Mouse (Mus musculus): Measurements from ENCODE around the gene Srgap1. TPM values are rescaled to one million over a fixed set of nuclear protein-coding genes. Genes with fewer than 3 reads are reported as not detected.

The Srgap1 gene
- polyA plus RNA-seq, 1 experiment = 1.6 TPM

DNA sequence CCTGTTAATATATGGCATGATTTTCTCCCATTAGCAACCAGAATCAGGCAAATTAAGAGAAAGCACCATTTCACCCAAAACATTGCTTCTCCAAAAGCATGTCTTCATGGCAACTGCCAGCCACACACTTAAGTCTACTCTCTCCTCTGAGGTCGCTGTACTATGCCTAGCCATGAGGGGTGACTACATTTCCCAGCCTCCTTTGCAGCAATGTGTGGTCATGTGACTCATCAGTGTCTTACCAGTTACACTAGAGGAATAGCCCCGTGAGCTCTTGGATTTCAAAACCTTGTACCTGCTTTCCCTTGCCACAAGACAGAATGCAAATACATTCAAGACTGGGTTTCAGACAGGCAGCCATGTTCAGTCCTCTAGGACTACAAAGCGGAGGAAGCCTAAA, 8.6 kb downstream of the Srgap1 start:
- no peaks in the 10 kb centered on the region for H3K36me3 ChIP-seq (ENCODE audit: control insufficient read depth, insufficient read depth, low read length)
- no peak for TF ChIP-seq CTCF (IDR thresholded peaks at IDR 0.05; ENCODE audit: extremely low read depth, insufficient read length, insufficient replicate concordance, low read depth, low read length)
- no peak for TF ChIP-seq POLR2A (IDR thresholded peaks at IDR 0.05; ENCODE audit: low read depth, low read length)
- 41% methylated on average over 3 of the region's 3 CpGs for whole genome bisulfite sequencing
- no peak overlapping the region for H3K27ac ChIP-seq (ENCODE audit: insufficient read depth, low read depth, low read length)
- H3K4me1 ChIP-seq (ENCODE audit: control insufficient read depth, insufficient read depth, insufficient read length, low read length) = no peaks in the 10 kb centered on the region
- H3K4me3 ChIP-seq (ENCODE audit: low read depth, low read length) = no peak overlapping the region
- no peaks in the 10 kb centered on the region for H3K27me3 ChIP-seq (ENCODE audit: control insufficient read depth, insufficient read depth, low read length)

DNA sequence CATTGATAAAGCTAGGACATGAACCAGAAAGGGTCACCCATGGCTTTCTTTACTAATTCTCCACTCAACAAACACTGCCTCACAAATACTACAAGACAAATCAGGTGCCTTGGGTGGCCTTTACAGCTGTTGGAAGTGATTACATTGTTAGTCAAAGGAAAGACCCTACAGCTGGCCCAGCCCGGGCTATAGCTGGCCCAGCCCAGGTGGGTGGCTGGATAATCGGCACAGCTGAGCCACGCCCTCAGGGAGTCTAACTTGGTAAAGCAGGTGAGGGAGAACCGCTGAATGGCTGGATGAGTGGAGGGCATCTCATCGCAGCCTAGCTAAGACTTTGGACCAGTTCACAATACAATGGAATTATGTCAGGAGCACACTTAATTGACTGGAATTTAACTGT, 13.8 kb downstream of the Srgap1 start:
- Histone ChIP-seq H3K27ac (ENCODE audit: insufficient read depth, low read depth, low read length) (no peak overlapping the region), H3K27me3 (ENCODE audit: control insufficient read depth, insufficient read depth, low read length) (no peaks in the 10 kb centered on the region), H3K4me3 (ENCODE audit: low read depth, low read length) (no peak overlapping the region), H3K36me3 (ENCODE audit: control insufficient read depth, insufficient read depth, low read length) (no peaks in the 10 kb centered on the region), H3K4me1 (ENCODE audit: control insufficient read depth, insufficient read depth, insufficient read length, low read length) (peaks cover 2% of the 10 kb centered on the region; the same call in 1 of the 2 replicates)
- TF ChIP-seq CTCF (IDR thresholded peaks at IDR 0.05; ENCODE audit: extremely low read depth, insufficient read length, insufficient replicate concordance, low read depth, low read length) (no peak), POLR2A (IDR thresholded peaks at IDR 0.05; ENCODE audit: low read depth, low read length) (no peak)
- WGBS = 31% methylated on average over 5 of the region's 5 CpGs

DNA sequence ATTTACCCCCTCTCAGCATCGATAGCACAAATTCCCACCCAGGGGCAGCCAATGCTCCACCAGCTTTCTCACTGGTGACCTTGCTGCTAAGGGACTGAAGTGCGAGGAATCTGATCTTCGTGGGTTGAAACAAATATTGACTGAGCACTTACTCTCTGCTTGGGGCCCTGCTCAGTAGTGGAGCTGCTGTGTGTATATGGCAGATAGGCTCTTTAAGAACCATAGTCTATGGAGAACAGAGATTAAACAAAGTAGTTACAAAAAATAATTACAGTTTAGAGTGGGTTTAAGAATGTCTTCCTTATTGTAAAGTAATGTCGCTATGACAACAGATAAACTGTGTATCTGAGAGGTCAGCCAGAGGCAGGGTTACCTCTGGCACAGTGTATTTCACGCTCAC, 16.7 kb downstream of the Srgap1 start:
- TF ChIP-seq CTCF (IDR thresholded peaks at IDR 0.05; ENCODE audit: extremely low read depth, insufficient read length, insufficient replicate concordance, low read depth, low read length) (no peak), POLR2A (IDR thresholded peaks at IDR 0.05; ENCODE audit: low read depth, low read length) (no peak)
- Histone ChIP-seq H3K36me3 (ENCODE audit: control insufficient read depth, insufficient read depth, low read length) (no peaks in the 10 kb centered on the region), H3K4me1 (ENCODE audit: control insufficient read depth, insufficient read depth, insufficient read length, low read length) (peaks cover 2% of the 10 kb centered on the region; the same call in 1 of the 2 replicates), H3K27ac (ENCODE audit: insufficient read depth, low read depth, low read length) (no peak overlapping the region), H3K4me3 (ENCODE audit: low read depth, low read length) (no peak overlapping the region), H3K27me3 (ENCODE audit: control insufficient read depth, insufficient read depth, low read length) (no peaks in the 10 kb centered on the region)
- 63% methylated on average over 5 of the region's 5 CpGs for WGBS

DNA sequence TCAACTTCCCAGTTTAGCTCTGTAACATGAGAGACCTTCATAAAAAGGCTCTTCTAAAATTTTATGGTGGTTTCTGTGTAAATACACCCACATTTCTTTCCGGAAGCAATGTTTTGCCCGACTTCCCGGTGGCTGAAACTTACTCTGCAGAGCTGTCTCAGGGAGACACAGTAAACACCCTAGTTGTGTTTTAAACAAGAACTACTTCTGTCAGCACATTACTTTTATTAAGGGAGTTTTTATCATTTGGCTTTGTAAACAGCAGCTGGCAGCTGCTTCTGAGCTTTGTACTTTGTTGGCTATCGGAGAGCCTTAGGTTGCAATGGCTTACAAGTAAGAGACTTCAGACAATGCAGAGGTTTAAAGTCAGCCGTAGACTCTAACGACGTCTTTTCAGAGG, 17.4 kb downstream of the Srgap1 start:
- TF ChIP-seq POLR2A (IDR thresholded peaks at IDR 0.05; ENCODE audit: low read depth, low read length) (no peak), CTCF (IDR thresholded peaks at IDR 0.05; ENCODE audit: extremely low read depth, insufficient read length, insufficient replicate concordance, low read depth, low read length) (no peak)
- H3K27ac ChIP-seq (ENCODE audit: insufficient read depth, low read depth, low read length) = no peak overlapping the region
- H3K4me1 ChIP-seq (ENCODE audit: control insufficient read depth, insufficient read depth, insufficient read length, low read length) = peaks cover 2% of the 10 kb centered on the region; the same call in 1 of the 2 replicates

DNA sequence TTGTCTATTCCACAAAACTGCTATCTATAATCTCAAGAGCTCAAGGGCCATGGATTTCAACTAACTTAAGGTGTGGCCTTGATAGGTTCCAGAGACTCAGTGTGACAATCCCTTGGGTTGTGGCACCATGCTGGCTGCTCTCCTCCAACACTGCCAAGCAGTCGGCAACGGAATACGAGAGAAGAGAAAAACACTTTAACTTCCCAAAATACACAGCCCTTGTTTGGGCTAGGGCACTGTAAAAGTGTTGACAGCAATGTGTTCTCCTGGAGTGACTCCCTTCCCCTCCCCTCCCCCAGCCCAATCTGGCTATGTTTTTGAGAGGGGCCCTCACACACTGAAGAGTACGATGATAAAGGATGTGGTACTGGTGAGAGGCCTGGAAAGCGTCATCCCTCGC, 21.9 kb downstream of the Srgap1 start:
- H3K4me3 ChIP-seq (ENCODE audit: low read depth, low read length) = no peak overlapping the region
- 88% methylated on average over 6 of the region's 6 CpGs for WGBS
- H3K27me3 ChIP-seq (ENCODE audit: control insufficient read depth, insufficient read depth, low read length) = no peaks in the 10 kb centered on the region
- no peaks in the 10 kb centered on the region for H3K36me3 ChIP-seq (ENCODE audit: control insufficient read depth, insufficient read depth, low read length)
- H3K4me1 ChIP-seq (ENCODE audit: control insufficient read depth, insufficient read depth, insufficient read length, low read length) = peaks cover 2% of the 10 kb centered on the region; the same call in 1 of the 2 replicates
- no peak for TF ChIP-seq POLR2A (IDR thresholded peaks at IDR 0.05; ENCODE audit: low read depth, low read length)
- TF ChIP-seq CTCF (IDR thresholded peaks at IDR 0.05; ENCODE audit: extremely low read depth, insufficient read length, insufficient replicate concordance, low read depth, low read length) = no peak
- no peak overlapping the region for H3K27ac ChIP-seq (ENCODE audit: insufficient read depth, low read depth, low read length)

More for the DNA sequence above, 17.4 kb downstream of the Srgap1 start:
- 6% methylated on average over 7 of the region's 7 CpGs for WGBS
- Histone ChIP-seq H3K36me3 (ENCODE audit: control insufficient read depth, insufficient read depth, low read length) (no peaks in the 10 kb centered on the region), H3K27me3 (ENCODE audit: control insufficient read depth, insufficient read depth, low read length) (no peaks in the 10 kb centered on the region), H3K4me3 (ENCODE audit: low read depth, low read length) (no peak overlapping the region)

DNA sequence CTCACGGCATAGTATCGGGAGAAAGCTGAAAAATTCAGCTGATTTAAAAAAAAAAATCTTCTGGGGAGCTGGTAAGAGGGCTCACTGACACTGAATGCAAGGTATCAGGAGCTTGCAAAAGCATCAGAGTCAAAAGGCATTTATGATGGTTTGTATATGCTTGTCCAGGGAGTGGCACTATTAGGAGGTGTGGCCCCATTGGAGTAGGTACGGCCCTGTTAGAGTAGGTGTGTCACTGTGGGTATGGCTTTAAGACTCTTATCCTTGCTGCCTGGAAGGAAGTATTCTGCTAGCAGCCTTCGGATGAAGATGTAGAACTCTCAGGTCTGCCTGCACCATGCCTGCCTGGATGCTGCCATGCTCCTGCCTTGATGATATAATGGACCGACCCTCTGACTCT, 26.2 kb downstream of the Srgap1 start:
- TF ChIP-seq POLR2A (IDR thresholded peaks at IDR 0.05; ENCODE audit: low read depth, low read length) = no peak
- TF ChIP-seq CTCF (IDR thresholded peaks at IDR 0.05; ENCODE audit: extremely low read depth, insufficient read length, insufficient replicate concordance, low read depth, low read length) = no peak
- H3K36me3 ChIP-seq (ENCODE audit: control insufficient read depth, insufficient read depth, low read length) = no peaks in the 10 kb centered on the region
- 73% methylated on average over 5 of the region's 5 CpGs for WGBS
- no peak overlapping the region for H3K4me3 ChIP-seq (ENCODE audit: low read depth, low read length)
- 0 out of 2 replicates have a peak, but pooled peaks cover 5% of the 10 kb centered on the region for H3K4me1 ChIP-seq (ENCODE audit: control insufficient read depth, insufficient read depth, insufficient read length, low read length)
- no peak overlapping the region for H3K27ac ChIP-seq (ENCODE audit: insufficient read depth, low read depth, low read length)
- H3K27me3 ChIP-seq (ENCODE audit: control insufficient read depth, insufficient read depth, low read length) = no peaks in the 10 kb centered on the region

DNA sequence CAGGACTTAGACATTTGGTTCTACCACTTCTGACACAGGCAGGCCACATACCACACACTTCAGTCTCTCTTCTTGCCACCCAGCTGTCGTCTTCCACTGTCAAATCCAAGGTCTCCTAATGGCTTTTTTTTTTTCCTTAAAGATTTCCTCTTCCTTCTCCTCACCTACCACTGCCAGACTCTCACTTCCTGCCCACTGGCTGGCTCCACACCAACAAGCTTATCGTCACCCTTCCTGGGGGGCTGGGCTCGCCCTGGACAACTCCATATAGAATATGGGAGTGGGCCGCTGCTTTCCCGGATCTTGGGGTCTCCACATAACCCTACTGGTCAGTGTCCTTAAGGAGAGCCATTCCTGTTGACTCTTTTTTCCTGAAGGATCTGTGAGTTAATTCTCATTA, 26.9 kb downstream of the Srgap1 start:
- Histone ChIP-seq H3K27me3 (ENCODE audit: control insufficient read depth, insufficient read depth, low read length) (no peaks in the 10 kb centered on the region), H3K27ac (ENCODE audit: insufficient read depth, low read depth, low read length) (no peak overlapping the region), H3K4me3 (ENCODE audit: low read depth, low read length) (no peak overlapping the region), H3K4me1 (ENCODE audit: control insufficient read depth, insufficient read depth, insufficient read length, low read length) (0 out of 2 replicates have a peak, but pooled peaks cover 5% of the 10 kb centered on the region), H3K36me3 (ENCODE audit: control insufficient read depth, insufficient read depth, low read length) (no peaks in the 10 kb centered on the region)
- TF ChIP-seq POLR2A (IDR thresholded peaks at IDR 0.05; ENCODE audit: low read depth, low read length) (no peak), CTCF (IDR thresholded peaks at IDR 0.05; ENCODE audit: extremely low read depth, insufficient read length, insufficient replicate concordance, low read depth, low read length) (no peak)
- WGBS = 70% methylated on average over 5 of the region's 5 CpGs
